Mouse (Mus musculus) kidney, adult 9 months (tissue): ENCODE results near the gene Olfr97.

Source experiments
- DNase-seq: peaks from one replicate; pipeline ENCODE4 v3.0.0; 2022

Gene Olfr97

DNA sequence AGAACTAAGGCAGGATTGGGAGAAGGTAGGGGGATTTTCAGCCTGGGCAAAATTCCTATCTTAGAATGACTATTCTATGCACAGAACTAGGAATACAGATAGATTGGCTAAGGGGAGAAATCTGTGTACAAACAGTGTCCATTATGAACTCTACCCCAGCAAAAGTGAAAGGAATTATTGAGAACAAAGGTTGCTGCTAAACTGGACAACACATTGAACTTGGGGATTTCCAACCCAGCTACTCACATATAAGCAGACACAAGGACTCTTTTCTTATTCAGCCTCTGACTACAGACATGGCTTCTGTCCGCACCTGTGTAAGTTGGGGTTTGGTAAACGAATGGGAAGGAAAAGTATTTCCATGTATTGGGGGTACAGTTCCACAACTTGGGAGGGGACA is 43.5 kb downstream of the Olfr97 start, which contains the start of gene Ubd:
Gene Ubd (plus strand): TSS at position 237 of the 400 bp plus-strand sequence.
- DNase-seq: no peak

DNA sequence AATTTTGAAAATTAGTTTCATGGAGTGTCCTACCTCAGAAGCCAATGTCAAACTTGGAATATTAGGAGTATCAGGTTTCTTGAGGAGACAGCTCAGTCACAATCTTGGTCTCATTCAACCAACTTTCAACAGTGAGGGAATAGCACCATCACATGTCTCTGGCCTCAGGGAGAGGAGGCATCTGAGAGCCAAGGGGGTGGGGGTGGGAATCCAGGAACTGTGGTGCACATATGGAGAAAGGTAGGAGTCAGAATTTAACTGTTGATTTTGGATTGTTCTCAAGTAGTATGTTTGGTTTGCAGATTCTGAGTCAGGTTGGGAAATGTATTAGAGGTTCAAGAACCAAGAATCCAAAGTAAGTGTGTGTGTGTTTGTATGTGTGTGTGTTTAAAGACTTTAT is 44.1 kb downstream of the Olfr97 start:
- DNase-seq: no peak

DNA sequence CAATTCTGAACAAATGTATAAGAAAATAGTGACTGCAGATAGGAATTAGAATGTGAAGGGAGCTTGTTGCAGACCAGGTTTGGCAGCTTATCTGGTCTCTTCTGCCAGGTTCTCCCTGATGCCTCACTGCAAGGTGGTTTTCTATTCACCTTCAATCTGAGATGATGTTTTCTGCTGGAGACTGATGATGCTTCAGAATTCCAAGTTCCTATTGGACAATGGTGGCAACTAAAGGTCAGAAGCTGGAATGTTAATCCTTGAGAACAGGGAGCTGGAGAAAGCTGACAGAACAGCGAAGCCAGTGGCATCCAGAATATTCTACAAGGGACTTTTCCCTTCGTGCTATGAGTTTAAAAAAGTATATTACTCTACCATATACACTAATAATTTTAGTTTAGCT is 46.4 kb downstream of the Olfr97 start:
- DNase-seq: peak; percentile 88

DNA sequence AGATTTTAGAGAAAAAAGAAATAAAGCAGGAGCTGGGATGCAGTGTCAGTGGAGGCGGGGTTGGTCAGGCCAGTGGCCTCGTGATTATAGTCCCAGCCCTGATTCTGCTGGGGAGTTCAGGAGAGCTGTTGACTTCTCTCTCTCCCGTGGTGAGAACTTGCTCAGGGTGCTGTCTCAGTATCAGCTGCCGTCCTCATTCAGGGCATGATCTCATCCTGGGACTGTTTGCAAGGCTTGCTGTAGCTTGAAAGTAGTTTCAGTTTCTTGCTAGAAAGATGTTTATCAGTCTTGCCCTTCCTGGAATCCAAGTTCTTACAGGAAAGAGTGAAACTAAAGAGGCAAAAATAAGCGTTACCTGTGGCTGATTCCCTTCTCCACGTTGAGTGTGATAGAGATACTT is 51.7 kb downstream of the Olfr97 start:
- DNase-seq: peak; percentile 5
